Mouse (Mus musculus) gastrocnemius, adult 2 months (tissue): ENCODE data around the gene Ascc1. TPM values are rescaled to one million over a fixed set of nuclear protein-coding genes. Genes with fewer than 3 reads are reported as not detected.

ENCODE experiments used
- DNase-seq: peaks from one replicate; pipeline ENCODE4 v3.0.0; 2022
- H3K27ac ChIP-seq: fragments of 200-600 bp; 2 replicates; pipeline ENCODE4 v1.8.1; 2022; ENCODE audit warnings: mild to moderate bottlenecking
- H3K4me3 ChIP-seq: fragments of 200-600 bp; 2 replicates; pipeline ENCODE4 v1.8.1; 2022; ENCODE audit warnings: mild to moderate bottlenecking, moderate library complexity
- CTCF ChIP-seq: fragments of 200-600 bp; IDR thresholded peaks from 2 replicates; pipeline ENCODE4 v1.8.1; 2022; ENCODE audit warnings: antibody characterized with exemption, mild to moderate bottlenecking, moderate library complexity
- intact Hi-C: fragments of 180-260 bp; cut with DNase I; formaldehyde crosslinking; loops from one replicate; pipeline ENCODE4 v1.15.1; 2025
- total RNA-seq, 2 experiments: library from RNA; stranded (reverse); gene quantifications; 2 replicates each; pipeline ENCODE4 v1.2.3; 2021

The Ascc1 gene
- total RNA-seq, 2 experiments from 2014 or later = 13.6 to 14.6 TPM

GRCm38 (mm10) chr10:60031562-60031961, 29.0 kb downstream of the Ascc1 start:
- no peak for DNase-seq
- no peak overlapping the region for H3K4me3 ChIP-seq
- no peak for TF ChIP-seq CTCF
- H3K27ac ChIP-seq = no peak overlapping the region
- intact Hi-C loops = no loop called here

- H3K27ac ChIP-seq = no peak overlapping the region
- intact Hi-C loops = no loop called here
- no peak for DNase-seq
- no peak overlapping the region for H3K4me3 ChIP-seq
- TF ChIP-seq CTCF = no peak
Observed at GRCm38 (mm10) chr10:60031985-60032384, 29.4 kb downstream of the Ascc1 start.

- Histone ChIP-seq H3K4me3 (no peak overlapping the region), H3K27ac (no peak overlapping the region)
- TF ChIP-seq CTCF = no peak
- no peak for DNase-seq
- intact Hi-C loops = no loop called here
Observed at GRCm38 (mm10) chr10:60032622-60033021, 30.0 kb downstream of the Ascc1 start.

GRCm38 (mm10) chr10:60033064-60033463, 30.5 kb downstream of the Ascc1 start:
- TF ChIP-seq CTCF = no peak
- Histone ChIP-seq H3K27ac (no peak overlapping the region), H3K4me3 (no peak overlapping the region)
- intact Hi-C loops = no loop called here
- DNase-seq = no peak

- no peak for TF ChIP-seq CTCF
- peak; percentile 62 for DNase-seq
- H3K4me3 ChIP-seq = no peak overlapping the region
- intact Hi-C loops = no loop called here
- no peak overlapping the region for H3K27ac ChIP-seq
Observed at GRCm38 (mm10) chr10:60034621-60035020, 32.0 kb downstream of the Ascc1 start.

- no peak for TF ChIP-seq CTCF
- intact Hi-C loops = no loop called here
Observed at GRCm38 (mm10) chr10:60035744-60036143, 33.1 kb downstream of the Ascc1 start.

GRCm38 (mm10) chr10:60042350-60042922, 39.8 kb downstream of the Ascc1 start:
- DNase-seq = no peak
- no peak overlapping the region for H3K27ac ChIP-seq
- intact Hi-C loops = no loop called here

More at GRCm38 (mm10) chr10:60035744-60036143, 33.1 kb downstream of the Ascc1 start:
- Histone ChIP-seq H3K27ac (no peak overlapping the region), H3K4me3 (no peak overlapping the region)
- DNase-seq = no peak

GRCm38 (mm10) chr10:60046696-60047095, 44.1 kb downstream of the Ascc1 start:
- intact Hi-C loops = no loop called here
- H3K4me3 ChIP-seq = no peak overlapping the region
- no peak overlapping the region for H3K27ac ChIP-seq
- TF ChIP-seq CTCF = no peak
- peak; percentile 33 for DNase-seq

More at GRCm38 (mm10) chr10:60042350-60042922, 39.8 kb downstream of the Ascc1 start:
- no peak overlapping the region for H3K4me3 ChIP-seq
- TF ChIP-seq CTCF = no peak

- Histone ChIP-seq H3K27ac (no peak overlapping the region), H3K4me3 (no peak overlapping the region)
- no peak for TF ChIP-seq CTCF
- intact Hi-C loops = no loop called here
- DNase-seq = no peak
Observed at GRCm38 (mm10) chr10:60050581-60050980, 48.0 kb downstream of the Ascc1 start.

GRCm38 (mm10) chr10:60053073-60053472, 50.5 kb downstream of the Ascc1 start:
- intact Hi-C loops = no loop called here
- no peak for TF ChIP-seq CTCF
- DNase-seq = no peak

GRCm38 (mm10) chr10:60062173-60062572, 59.6 kb downstream of the Ascc1 start:
- no peak for TF ChIP-seq CTCF
- Histone ChIP-seq H3K27ac (no peak overlapping the region), H3K4me3 (no peak overlapping the region)
- no peak for DNase-seq
- intact Hi-C loops = no loop called here

More at GRCm38 (mm10) chr10:60053073-60053472, 50.5 kb downstream of the Ascc1 start:
- H3K27ac ChIP-seq = no peak overlapping the region
- H3K4me3 ChIP-seq = no peak overlapping the region

- H3K4me3 ChIP-seq = no peak overlapping the region
- intact Hi-C loops = no loop called here
- no peak for DNase-seq
- TF ChIP-seq CTCF = no peak
- no peak overlapping the region for H3K27ac ChIP-seq
Observed at GRCm38 (mm10) chr10:60062931-60063330, 60.3 kb downstream of the Ascc1 start.

GRCm38 (mm10) chr10:60066524-60066923, 63.9 kb downstream of the Ascc1 start:
- TF ChIP-seq CTCF = peak; percentile 79

GRCm38 (mm10) chr10:60075159-60075558, 72.6 kb downstream of the Ascc1 start:
- Histone ChIP-seq H3K4me3 (no peak overlapping the region), H3K27ac (no peak overlapping the region)
- no peak for DNase-seq
- TF ChIP-seq CTCF = no peak
- intact Hi-C loops = no loop called here

More at GRCm38 (mm10) chr10:60066524-60066923, 63.9 kb downstream of the Ascc1 start:
- Histone ChIP-seq H3K4me3 (no peak overlapping the region), H3K27ac (no peak overlapping the region)
- DNase-seq = no peak
- intact Hi-C loops = loop anchor here (1.0 to 5.0 kb wide), 2 partner anchors 59 to 173 kb away; no protein-coding TSS in a partner anchor
